In the genomic region with DNA sequence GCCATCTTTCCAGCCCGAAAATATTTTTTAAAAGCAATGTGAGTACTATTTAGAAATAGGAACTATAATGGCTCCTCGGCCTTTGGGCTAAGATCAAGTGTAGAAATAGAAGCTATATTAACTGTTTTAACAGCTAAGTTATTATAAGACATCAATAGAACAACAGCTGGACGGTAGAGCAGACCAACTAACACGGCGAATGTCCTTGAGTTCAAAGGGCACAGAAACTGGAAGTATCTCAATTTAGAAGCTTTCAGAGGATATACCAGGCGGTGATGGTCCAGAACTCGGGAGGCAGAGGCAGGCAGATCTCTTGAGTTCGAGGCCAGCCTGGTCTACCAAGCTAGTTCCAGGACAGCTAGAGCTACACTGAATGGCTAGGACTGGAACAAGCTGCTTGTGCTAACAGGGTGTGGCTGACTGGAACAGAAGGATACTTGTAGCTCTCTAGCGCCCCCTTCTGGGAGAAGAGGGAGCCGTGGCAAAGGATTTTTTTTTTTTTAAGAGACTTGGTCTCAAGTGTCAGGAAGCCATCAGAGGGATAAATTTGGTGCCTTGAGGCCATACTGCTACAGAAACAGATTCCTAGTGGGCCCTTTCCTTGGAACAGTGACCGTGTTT, we compare ENCODE assay signal across 8 mouse cellular contexts. TPM values are rescaled to one million over a fixed set of nuclear protein-coding genes. Genes with fewer than 3 reads are reported as not detected.
DNase-seq lines count a peak whose midpoint lies in the region.

No protein-coding gene starts in this region.

- intact Hi-C loops in heart, postnatal 36 days (cut with DNase I): loop anchor here (1.0 to 5.0 kb wide), 3 partner anchors 163 to 537 kb away; a partner anchor contains a TSS
- intact Hi-C loops in left cerebral cortex, postnatal 25 days (cut with DNase I): loop anchor here (2.0 kb wide), 1 partner anchor 177 kb away; a partner anchor contains a TSS

- DNase-seq in layer of hippocampus, adult 11-12 months (ENCODE audit: low spot score): peak; percentile 75
- no peak for DNase-seq in layer of hippocampus, adult 9-10 months (ENCODE audit: low spot score)
- peak; percentile 53 for DNase-seq in adrenal gland, adult 8-10 months
- DNase-seq in embryo, embryonic 9.5 days (ENCODE audit: extremely low spot score): peak; percentile 59
- DNase-seq in heart, postnatal 36 days: peak; percentile 60 to 68
- peak; percentile 68 to 80 for DNase-seq in left cerebral cortex, postnatal 25 days (ENCODE audit: low spot score in 2 of 2)
- DNase-seq in monocyte, adult 2 months (ENCODE audit: low read depth in 1 of 2, low spot score in 2 of 2): peak; percentile 48 to 60
- peak; percentile 65 for DNase-seq in telencephalon, adult 2 months (ENCODE audit: low read depth, low spot score)

RNA-seq across cellular contexts. Expression of a gene that starts 39.9 kb away (rescaled TPM):
- total RNA-seq in adrenal gland, adult 8-10 months (2022): 1 to 10 TPM in 1 of 4 experiments, under 1 TPM in 3; 0.64 to 1.0 (median 0.83) TPM
- under 1 TPM; 0.27 to 0.53 TPM for total RNA-seq in heart, postnatal 36 days (2021)
- not detected for total RNA-seq in left cerebral cortex, postnatal 25 days (2021)
